Mouse (Mus musculus) heart, embryonic 13.5 days (tissue): ENCODE results near the gene Gm813. TPM values are rescaled to one million over a fixed set of nuclear protein-coding genes. Genes with fewer than 3 reads are reported as not detected.

Source experiments
- ATAC-seq: fragments of 200-750 bp; cut with Nextera tagmentation; 2 replicates; pipeline ENCODE4 v1.8.0; 2017; ENCODE audit warnings: moderate TSS enrichment; ENCODE audit not compliant: insufficient number of reproducible peaks, low FRiP score, low TSS enrichment; ENCODE audit errors: extremely low read depth
- H3K27ac ChIP-seq: fragments of 300-500 bp; sonication (generic); replicated peaks from 2 replicates; pipeline ENCODE4 v1.5.1; 2015; ENCODE audit warnings: moderate library complexity, mild to moderate bottlenecking, inconsistent platforms
- H3K27me3 ChIP-seq: fragments of 300-500 bp; sonication (generic); replicated peaks from 2 replicates; pipeline ENCODE4 v1.6.1; 2015; ENCODE audit warnings: mild to moderate bottlenecking, inconsistent platforms
- H3K36me3 ChIP-seq: fragments of 300-500 bp; sonication (generic); 2 replicates; pipeline ENCODE4 v1.6.1; 2015; ENCODE audit warnings: mild to moderate bottlenecking, inconsistent platforms
- H3K4me1 ChIP-seq: fragments of 300-500 bp; sonication (generic); 2 replicates; pipeline ENCODE4 v1.6.1; 2015; ENCODE audit warnings: inconsistent platforms
- H3K4me2 ChIP-seq: fragments of 300-500 bp; sonication (generic); 2 replicates; pipeline ENCODE4 v1.6.1; 2015; ENCODE audit warnings: inconsistent platforms, mild to moderate bottlenecking, moderate library complexity
- H3K4me3 ChIP-seq: fragments of 300-500 bp; sonication (generic); 2 replicates; pipeline ENCODE4 v1.5.1; 2015; ENCODE audit warnings: moderate library complexity, mild to moderate bottlenecking, inconsistent platforms
- H3K9ac ChIP-seq: fragments of 300-500 bp; sonication (generic); 2 replicates; pipeline ENCODE4 v1.6.1; 2015; ENCODE audit warnings: inconsistent platforms, mild to moderate bottlenecking, moderate library complexity
- H3K9me3 ChIP-seq: fragments of 300-500 bp; sonication (generic); 2 replicates; pipeline ENCODE4 v1.6.1; 2016; ENCODE audit warnings: inconsistent platforms
- WGBS: fragments of 180-500 bp; shearing (Covaris S2); methylation state at CpG from one replicate; pipeline ENCODE4 v1.1.7; 2015; ENCODE audit warnings: mixed read lengths; 5-methylcytosine and 5-hydroxymethylcytosine counted together
- polyA plus RNA-seq: library from polyadenylated mRNA; unstranded; fragments of >200 nt; fragmentation: Nextera tagmentation; extraction: Ambion mirVana; gene quantifications from 2 replicates; pipeline ENCODE4 v1.2.1, GENCODE M21; 2015

Gene Gm813
- polyA plus RNA-seq, 1 experiment from 2014 or later: not detected

DNA sequence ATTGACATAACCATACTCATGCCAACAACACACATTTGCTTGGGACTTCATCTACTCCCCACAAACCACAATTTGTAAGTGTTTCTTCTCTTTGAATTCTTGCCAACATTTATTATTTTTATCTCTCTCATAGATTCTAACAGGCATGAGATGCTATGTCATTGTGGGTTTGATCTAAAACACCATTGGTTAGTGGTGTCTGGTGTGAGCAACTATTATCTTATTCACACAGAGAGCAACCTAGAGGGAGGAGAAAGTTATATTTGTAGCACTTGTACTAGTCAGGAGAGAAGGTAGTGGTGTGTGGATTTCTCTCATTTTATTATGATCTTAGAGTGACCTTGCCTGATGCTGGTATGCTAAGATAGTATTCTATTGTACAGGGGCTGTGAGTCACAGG, 12.1 kb downstream of the Gm813 start:
- H3K27ac ChIP-seq: no peak overlapping the region
- H3K36me3 ChIP-seq: no peaks in the 10 kb centered on the region
- H3K27me3 ChIP-seq: no peaks in the 10 kb centered on the region
- H3K4me3 ChIP-seq: no peak overlapping the region
- peaks cover 7% of the 10 kb centered on the region for H3K4me1 ChIP-seq
- H3K4me2 ChIP-seq: no peak overlapping the region
- H3K9me3 ChIP-seq: no peaks in the 10 kb centered on the region
- H3K9ac ChIP-seq: no peak overlapping the region
- no peak for ATAC-seq

DNA sequence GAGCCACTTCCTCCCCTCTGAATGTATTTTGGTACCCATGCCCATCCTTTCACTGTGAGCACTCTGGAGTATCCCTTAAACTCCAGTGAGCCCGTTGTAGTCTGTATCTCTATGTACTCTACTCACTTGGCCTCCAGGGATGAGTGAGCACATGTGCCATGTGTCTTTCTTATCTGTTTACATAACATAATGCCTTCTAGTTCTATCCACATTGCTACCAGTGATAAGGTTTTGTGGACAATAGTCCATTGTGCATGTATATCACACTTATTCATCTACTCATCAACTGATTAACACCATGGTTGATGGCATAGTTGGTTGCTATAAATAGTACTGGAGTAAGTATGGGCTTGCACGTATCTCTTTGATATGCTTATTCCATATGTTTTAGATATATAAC, 12.9 kb downstream of the Gm813 start:
- Histone ChIP-seq H3K36me3 (no peaks in the 10 kb centered on the region), H3K4me1 (peaks cover 7% of the 10 kb centered on the region), H3K9ac (no peak overlapping the region), H3K4me2 (no peak overlapping the region), H3K9me3 (no peaks in the 10 kb centered on the region), H3K27me3 (no peaks in the 10 kb centered on the region), H3K27ac (no peak overlapping the region), H3K4me3 (no peak overlapping the region)
- whole genome bisulfite sequencing: 71% methylated on average over 2 of the region's 2 CpGs
- no peak for ATAC-seq

DNA sequence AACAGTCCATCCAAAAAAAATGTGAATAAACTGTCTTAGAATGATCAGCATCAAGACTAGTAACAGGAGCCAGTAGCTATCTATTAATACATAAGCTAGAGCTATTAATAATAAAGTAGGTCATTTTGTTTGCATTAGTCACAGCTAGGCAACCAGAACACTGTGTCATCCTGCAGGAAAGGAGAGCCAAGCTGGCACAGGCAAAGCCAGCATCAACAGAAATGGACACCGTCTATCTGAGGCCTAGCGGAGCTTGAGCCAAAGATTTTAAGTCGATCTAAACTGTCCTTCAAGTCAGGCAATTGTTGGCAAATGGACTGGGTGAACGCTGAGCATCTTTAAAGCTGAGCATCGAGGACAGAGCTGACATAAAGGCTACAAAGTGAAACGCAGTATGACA, 15.9 kb downstream of the Gm813 start:
- no peaks in the 10 kb centered on the region for H3K4me1 ChIP-seq
- H3K27me3 ChIP-seq: no peaks in the 10 kb centered on the region
- H3K9ac ChIP-seq: no peak overlapping the region
- H3K4me2 ChIP-seq: no peak overlapping the region
- no peaks in the 10 kb centered on the region for H3K36me3 ChIP-seq
- no peaks in the 10 kb centered on the region for H3K9me3 ChIP-seq
- ATAC-seq: no peak
- no peak overlapping the region for H3K4me3 ChIP-seq
- no peak overlapping the region for H3K27ac ChIP-seq
- 85% methylated on average over 6 of the region's 6 CpGs for WGBS

DNA sequence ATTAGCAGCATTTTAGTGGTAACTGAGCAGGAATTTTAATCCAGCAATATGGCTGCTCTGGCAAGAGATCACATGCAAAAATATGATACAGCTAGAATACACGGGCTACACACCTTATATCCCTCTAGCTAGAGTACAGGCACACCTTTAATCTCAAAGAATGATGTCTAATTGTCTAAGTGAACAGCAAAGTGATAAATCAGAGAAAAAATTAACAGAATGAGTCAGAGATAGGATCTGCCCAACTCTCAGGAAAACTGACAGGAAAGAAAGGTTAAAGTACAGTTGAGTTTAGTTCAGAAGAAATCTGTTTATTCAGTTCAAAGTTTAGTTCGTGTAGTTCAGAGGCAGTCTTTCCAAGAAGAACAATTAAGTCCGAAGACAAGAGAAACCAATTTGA, 25.5 kb downstream of the Gm813 start:
- WGBS: 69% methylated on average over 3 of the region's 3 CpGs
- H3K9ac ChIP-seq: no peak overlapping the region
- no peaks in the 10 kb centered on the region for H3K4me1 ChIP-seq
- H3K27ac ChIP-seq: no peak overlapping the region
- ATAC-seq: no peak
- no peaks in the 10 kb centered on the region for H3K36me3 ChIP-seq
- H3K27me3 ChIP-seq: no peaks in the 10 kb centered on the region
- H3K4me3 ChIP-seq: no peak overlapping the region
- peaks cover 5% of the 10 kb centered on the region; the same call in 1 of the 2 replicates for H3K9me3 ChIP-seq
- H3K4me2 ChIP-seq: no peak overlapping the region

DNA sequence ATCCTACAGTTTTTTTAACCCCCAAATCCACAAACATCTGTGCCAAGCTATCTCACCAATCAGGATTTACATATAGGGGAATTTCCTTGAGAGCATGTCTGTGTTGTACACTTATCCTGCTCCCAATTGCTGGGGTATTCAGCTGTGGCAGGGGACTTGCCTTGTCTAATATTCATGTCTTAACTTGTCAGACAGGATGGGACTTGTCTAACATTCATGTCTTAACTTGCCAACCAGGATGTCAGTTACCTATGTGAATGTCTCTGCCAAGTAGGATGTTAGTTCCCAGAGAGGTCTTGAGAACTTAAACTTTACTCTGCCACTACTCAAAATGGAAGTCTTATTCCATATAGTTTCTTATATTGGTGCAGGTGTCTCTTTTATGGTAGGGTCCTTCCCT, 27.3 kb downstream of the Gm813 start:
- no peaks in the 10 kb centered on the region for H3K27me3 ChIP-seq
- H3K4me3 ChIP-seq: no peak overlapping the region
- no peak overlapping the region for H3K27ac ChIP-seq
- no peak overlapping the region for H3K4me2 ChIP-seq
- no peak for ATAC-seq
- H3K36me3 ChIP-seq: no peaks in the 10 kb centered on the region
- no peak overlapping the region for H3K9ac ChIP-seq
- peaks cover 5% of the 10 kb centered on the region; the same call in 1 of the 2 replicates for H3K9me3 ChIP-seq
- H3K4me1 ChIP-seq: no peaks in the 10 kb centered on the region

DNA sequence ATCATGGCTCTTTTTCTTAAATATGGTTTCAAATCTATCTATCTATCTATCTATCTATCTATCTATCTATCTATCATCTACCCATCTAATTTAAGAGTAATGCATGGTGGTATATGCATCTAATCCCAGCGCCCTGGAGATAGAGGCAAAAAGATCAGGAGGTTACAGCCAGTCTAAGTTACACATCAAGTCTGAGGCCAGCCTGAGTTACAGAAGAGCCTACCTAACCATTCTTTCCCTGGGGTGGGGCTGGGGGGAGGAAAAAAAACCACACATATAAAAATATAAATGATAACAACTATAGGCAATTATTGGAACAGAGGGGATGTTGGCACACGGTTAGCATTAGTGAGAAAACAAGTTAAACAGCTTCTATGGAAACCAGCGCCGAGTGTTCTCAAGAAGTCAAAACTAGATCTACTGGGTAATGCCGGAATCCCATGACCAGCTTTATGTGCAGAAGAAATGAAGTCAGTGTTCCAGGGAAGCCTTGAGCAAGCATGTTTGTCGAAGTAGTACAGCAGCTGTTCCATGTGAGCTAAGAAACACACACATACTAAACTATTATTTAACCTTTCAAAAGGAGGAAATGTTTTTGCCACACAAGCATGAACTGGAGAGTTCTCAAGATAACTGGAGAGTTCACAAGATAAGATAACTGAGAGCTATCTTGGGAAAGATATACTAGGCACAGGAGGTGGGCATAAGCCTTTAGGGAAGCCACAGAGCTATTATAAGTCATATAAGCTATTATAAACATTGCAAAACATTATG, 42.6 kb downstream of the Gm813 start:
- 69% methylated on average over 6 of the region's 6 CpGs for WGBS
- no peak for ATAC-seq
- Histone ChIP-seq H3K4me2 (no peak overlapping the region), H3K27me3 (no peaks in the 10 kb centered on the region), H3K9ac (no peak overlapping the region), H3K36me3 (no peaks in the 10 kb centered on the region), H3K9me3 (no peaks in the 10 kb centered on the region), H3K4me3 (no peak overlapping the region), H3K27ac (no peak overlapping the region), H3K4me1 (peaks cover 3% of the 10 kb centered on the region; the same call in 1 of the 2 replicates)

DNA sequence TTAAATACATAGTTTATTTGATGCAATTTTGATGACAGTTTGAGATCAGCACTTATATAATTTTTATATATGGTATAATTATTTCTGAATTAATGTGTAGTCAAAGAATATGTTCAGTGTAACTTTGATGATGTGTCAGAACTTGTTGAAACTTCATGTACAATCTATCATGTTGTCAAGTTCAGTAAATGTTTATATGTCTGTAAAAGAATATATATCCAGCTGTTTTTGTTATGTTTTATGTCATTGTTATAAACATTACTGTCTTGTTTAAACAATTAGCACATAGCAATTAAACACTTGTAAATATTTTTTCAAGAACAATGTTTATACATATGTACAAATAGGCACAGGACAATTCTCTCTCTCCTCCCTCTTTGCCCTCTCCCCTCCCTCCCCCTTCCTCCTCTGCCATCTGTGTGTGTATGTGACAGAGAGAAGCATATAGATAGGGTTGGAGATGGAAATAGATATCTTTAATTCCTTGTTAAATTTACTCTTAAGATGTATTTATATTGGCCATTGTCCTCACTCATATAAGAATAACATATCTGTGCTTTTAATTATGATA, 46.0 kb downstream of the Gm813 start:
- Histone ChIP-seq H3K36me3 (no peaks in the 10 kb centered on the region), H3K9ac (no peak overlapping the region), H3K4me3 (no peak overlapping the region), H3K9me3 (no peaks in the 10 kb centered on the region), H3K4me2 (no peak overlapping the region), H3K4me1 (peaks cover 3% of the 10 kb centered on the region; the same call in 1 of the 2 replicates), H3K27me3 (no peaks in the 10 kb centered on the region), H3K27ac (no peak overlapping the region)
- ATAC-seq: no peak

Other genes starting within 250 kb of the Gm813 start
- 8.0 and 8.5 TPM in 2 replicates for gene Dcbld2, start 208.5 kb downstream of the Gm813 start, polyA plus RNA-seq
- gene St3gal6, start 92.7 kb downstream of the Gm813 start, polyA plus RNA-seq: 13.8 and 16.0 TPM in 2 replicates
- gene E330017A01Rik, start 21.8 kb upstream of the Gm813 start, polyA plus RNA-seq: not detected in 2 replicates
- 26.9 and 37.8 TPM in 2 replicates for gene Cpox, start 53.3 kb upstream of the Gm813 start, polyA plus RNA-seq
- not detected in 2 replicates for gene Gpr15, start 102.1 kb upstream of the Gm813 start, polyA plus RNA-seq
- gene Cldnd1, start 110.9 kb upstream of the Gm813 start, polyA plus RNA-seq: 96.1 and 103 TPM in 2 replicates
- gene Olfr172, start 146.2 kb upstream of the Gm813 start, polyA plus RNA-seq: not detected in 2 replicates
- not detected in 2 replicates for gene Olfr173, start 183.3 kb upstream of the Gm813 start, polyA plus RNA-seq
- gene Olfr175-ps1, start 209.8 kb upstream of the Gm813 start, polyA plus RNA-seq: not detected in 2 replicates